Mouse (Mus musculus) ES-E14 (cell line): ENCODE results near the gene Tead4.

Experiments
- MAFK ChIP-seq: IDR thresholded peaks from 2 replicates; pipeline ENCODE4 v1.6.1; 2014; ENCODE audit warnings: mild to moderate bottlenecking, low read depth, low read length, inconsistent platforms; ENCODE audit not compliant: insufficient read depth
- ZC3H11A ChIP-seq: IDR thresholded peaks from 2 replicates; pipeline ENCODE4 v1.6.1; 2012; ENCODE audit warnings: low read depth, mild to moderate bottlenecking, inconsistent platforms, low read length, borderline replicate concordance
- ZNF384 ChIP-seq: IDR thresholded peaks from 2 replicates; pipeline ENCODE4 v1.6.1; 2012; ENCODE audit warnings: low read depth, low read length, inconsistent platforms

- no peak for TF ChIP-seq ZNF384
- TF ChIP-seq ZC3H11A: no peak
- TF ChIP-seq MAFK: no peak
These were observed 38.3 kb upstream of the Tead4 start for GRCm38 (mm10) chr6:128338876-128339275.
